Mouse (Mus musculus) intestine, embryonic 16.5 days (tissue): ENCODE data around the gene Hoxb6. TPM values are rescaled to one million over a fixed set of nuclear protein-coding genes. Genes with fewer than 3 reads are reported as not detected.
A peak's percentile ranks its signal among the peaks of the same experiment; 100 is the strongest.

ENCODE experiments used
- ATAC-seq: fragments of 200-750 bp; cut with Nextera tagmentation; 2 replicates; pipeline ENCODE4 v1.8.0; 2017; ENCODE audit warnings: moderate TSS enrichment, moderate library complexity
- H3K27ac ChIP-seq: fragments of 300-500 bp; sonication (generic); 2 replicates; pipeline ENCODE4 v1.5.1; 2014; ENCODE audit warnings: mild to moderate bottlenecking, low read length
- H3K27me3 ChIP-seq: fragments of 300-500 bp; sonication (generic); replicated peaks from 2 replicates; pipeline ENCODE4 v1.6.1; 2014; ENCODE audit warnings: low read length, control low read depth, mixed read lengths; ENCODE audit not compliant: control insufficient read depth, insufficient read depth
- H3K36me3 ChIP-seq: fragments of 300-500 bp; sonication (generic); 2 replicates; pipeline ENCODE4 v1.6.1; 2014; ENCODE audit warnings: low read length, control low read depth; ENCODE audit not compliant: control insufficient read depth, insufficient read depth
- H3K4me1 ChIP-seq: fragments of 300-500 bp; sonication (generic); 2 replicates; pipeline ENCODE4 v1.6.1; 2014; ENCODE audit warnings: low read length, control low read depth, mixed read lengths; ENCODE audit not compliant: control insufficient read depth, insufficient read depth
- H3K4me2 ChIP-seq: fragments of 300-500 bp; sonication (generic); 2 replicates; pipeline ENCODE4 v1.6.1; 2014; ENCODE audit warnings: low read depth, low read length, control low read depth
- H3K4me3 ChIP-seq: fragments of 300-500 bp; sonication (generic); 2 replicates; pipeline ENCODE4 v1.5.1; 2014; ENCODE audit warnings: mild to moderate bottlenecking, low read length
- H3K9ac ChIP-seq: fragments of 300-500 bp; sonication (generic); 2 replicates; pipeline ENCODE4 v1.6.1; 2014; ENCODE audit warnings: low read depth, low read length
- H3K9me3 ChIP-seq: fragments of 300-500 bp; sonication (generic); 2 replicates; pipeline ENCODE4 v1.6.1; 2016; ENCODE audit warnings: low read length, control low read depth; ENCODE audit not compliant: control insufficient read depth
- WGBS: fragments of 180-500 bp; shearing (Covaris S2); extraction: QIAGEN DNeasy Blood & Tissue Kit; methylation state at CpG from one replicate; pipeline ENCODE4 v1.1.7; 2014; 5-methylcytosine and 5-hydroxymethylcytosine counted together
- polyA plus RNA-seq: library from polyadenylated mRNA; unstranded; fragments of >200 nt; fragmentation: Nextera tagmentation; extraction: Ambion mirVana; gene quantifications from 2 replicates; pipeline ENCODE4 v1.2.1, GENCODE M21; 2015

Gene Hoxb6
- polyA plus RNA-seq, 1 experiment from 2014 or later = 11.1 TPM

DNA sequence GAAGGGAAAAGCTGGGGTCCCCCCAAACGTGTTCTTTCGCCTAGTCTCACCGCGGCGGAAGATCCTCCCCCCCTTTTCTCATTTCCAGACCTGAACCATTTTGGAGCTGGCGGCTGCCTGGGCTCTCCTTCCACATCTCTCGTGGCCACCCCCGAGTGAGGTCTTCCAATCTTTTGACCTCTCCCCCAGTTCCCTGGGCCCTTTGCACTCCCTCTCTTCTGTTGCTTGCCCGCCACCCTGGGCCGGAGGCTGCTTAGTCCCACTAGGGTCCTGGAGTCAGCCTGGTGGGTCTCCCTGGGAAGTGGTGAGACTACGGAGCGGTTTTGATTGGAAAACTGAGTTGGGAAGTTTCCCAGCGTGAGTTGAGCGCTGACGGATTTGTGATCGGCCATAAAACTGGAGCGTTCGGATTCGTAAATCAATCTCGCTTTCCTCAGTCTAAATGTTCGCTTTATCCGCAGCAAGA is 33.5 kb downstream of the Hoxb6 start:
- ATAC-seq = no peak
- 17% methylated on average over 22 of the region's 22 CpGs for WGBS
- H3K27ac ChIP-seq = peak overlapping the region; percentile 88

DNA sequence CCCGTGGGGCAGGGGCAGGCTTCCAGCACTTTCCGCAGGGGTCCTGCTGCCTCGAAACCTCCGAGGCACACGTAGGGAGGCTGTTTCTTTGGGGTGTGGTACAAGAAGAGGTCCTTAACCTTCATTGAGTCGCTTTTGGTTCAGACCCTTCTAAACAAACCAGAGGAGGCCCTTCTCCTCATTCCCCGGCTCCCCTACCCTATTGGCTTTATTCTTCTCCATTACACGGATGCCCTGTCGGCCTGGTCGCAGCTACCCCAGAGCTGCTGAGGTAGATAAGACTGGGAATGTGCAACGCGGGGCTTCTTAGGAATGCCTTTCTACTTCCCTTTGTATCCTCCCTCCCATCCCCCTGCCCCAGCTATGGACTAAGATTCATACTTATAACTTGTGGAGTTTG is 34.4 kb downstream of the Hoxb6 start:
- no peak for ATAC-seq
- WGBS = 20% methylated on average over 12 of the region's 12 CpGs
- H3K9me3 ChIP-seq = no peaks in the 10 kb centered on the region
- H3K4me1 ChIP-seq = peaks cover 23% of the 10 kb centered on the region
- no peaks in the 10 kb centered on the region for H3K36me3 ChIP-seq
- peak overlapping the region; percentile 60 for H3K4me2 ChIP-seq
- H3K27me3 ChIP-seq = no peaks in the 10 kb centered on the region; the same call in 1 of the 2 replicates
- peak overlapping the region; percentile 35 for H3K4me3 ChIP-seq
- peak overlapping the region; percentile 72 for H3K9ac ChIP-seq
- peak overlapping the region; percentile 88 for H3K27ac ChIP-seq

More for the DNA sequence above, 33.5 kb downstream of the Hoxb6 start:
- peaks cover 22% of the 10 kb centered on the region for H3K4me1 ChIP-seq
- no peaks in the 10 kb centered on the region; the same call in 1 of the 2 replicates for H3K27me3 ChIP-seq
- H3K4me3 ChIP-seq = peak overlapping the region; percentile 35
- H3K9ac ChIP-seq = peak overlapping the region; percentile 72
- H3K9me3 ChIP-seq = no peaks in the 10 kb centered on the region
- H3K36me3 ChIP-seq = no peaks in the 10 kb centered on the region
- peak overlapping the region; percentile 60 for H3K4me2 ChIP-seq

GRCm38 (mm10) chr11:96327122-96327521 is 34.8 kb downstream of the Hoxb6 start:
- Histone ChIP-seq H3K27me3 (no peaks in the 10 kb centered on the region; the same call in 1 of the 2 replicates), H3K27ac (peak overlapping the region; percentile 88), H3K4me2 (peak overlapping the region; percentile 60), H3K4me3 (peak overlapping the region; percentile 35), H3K4me1 (peaks cover 26% of the 10 kb centered on the region), H3K9me3 (no peaks in the 10 kb centered on the region), H3K36me3 (no peaks in the 10 kb centered on the region), H3K9ac (peak overlapping the region; percentile 72)
- no peak for ATAC-seq
- 24% methylated on average over 7 of the region's 7 CpGs for WGBS

DNA sequence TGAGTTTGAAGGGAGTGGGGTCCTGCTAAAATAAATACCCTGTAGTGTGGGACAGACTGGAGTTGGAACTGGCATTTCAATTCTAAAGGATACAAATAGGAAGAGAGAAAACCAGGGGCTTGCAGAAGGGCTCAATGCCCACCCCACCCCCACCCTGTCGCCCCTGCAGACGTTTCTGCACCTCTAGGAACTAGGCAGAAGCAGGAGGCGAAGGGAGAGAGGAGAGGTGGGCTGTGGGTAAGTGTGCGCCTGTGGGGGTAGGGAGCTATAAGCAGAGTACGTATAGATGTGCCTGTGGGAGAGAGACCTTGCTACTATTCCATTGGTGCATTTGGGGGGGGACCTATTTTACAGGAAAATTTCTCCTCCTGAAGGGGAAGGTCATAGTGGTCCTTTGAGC is 35.5 kb downstream of the Hoxb6 start:
- H3K4me1 ChIP-seq = peaks cover 27% of the 10 kb centered on the region
- H3K9ac ChIP-seq = peak overlapping the region; percentile 72
- no peaks in the 10 kb centered on the region; the same call in 1 of the 2 replicates for H3K27me3 ChIP-seq
- H3K36me3 ChIP-seq = no peaks in the 10 kb centered on the region
- H3K4me2 ChIP-seq = peak overlapping the region; percentile 60
- 22% methylated on average over 5 of the region's 5 CpGs for WGBS
- H3K9me3 ChIP-seq = no peaks in the 10 kb centered on the region
- peak overlapping the region; percentile 35 for H3K4me3 ChIP-seq
- H3K27ac ChIP-seq = peak overlapping the region; percentile 88
- no peak for ATAC-seq

DNA sequence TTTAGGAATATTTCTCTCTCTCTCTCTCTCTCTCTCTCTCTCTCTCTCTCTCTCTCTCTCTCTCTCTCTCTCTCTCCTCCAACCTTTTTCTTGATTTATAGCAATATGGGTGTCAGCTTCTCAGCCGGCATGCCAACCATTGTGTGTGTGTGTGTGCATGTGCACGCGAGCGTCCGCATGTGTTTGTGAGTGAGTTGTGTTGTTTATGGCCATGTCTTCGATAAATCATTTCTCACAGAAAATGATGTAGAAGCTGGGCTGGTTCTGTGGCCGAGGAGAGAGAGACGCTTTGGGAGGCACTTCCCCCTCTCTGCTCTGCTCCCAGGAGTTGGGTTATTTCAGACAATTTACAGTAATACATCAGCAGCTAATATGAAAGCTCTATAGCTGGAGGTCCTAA is 36.3 kb downstream of the Hoxb6 start:
- Histone ChIP-seq H3K27ac (peak overlapping the region; percentile 88), H3K9ac (no peak overlapping the region)
- WGBS = 30% methylated on average over 8 of the region's 8 CpGs

DNA sequence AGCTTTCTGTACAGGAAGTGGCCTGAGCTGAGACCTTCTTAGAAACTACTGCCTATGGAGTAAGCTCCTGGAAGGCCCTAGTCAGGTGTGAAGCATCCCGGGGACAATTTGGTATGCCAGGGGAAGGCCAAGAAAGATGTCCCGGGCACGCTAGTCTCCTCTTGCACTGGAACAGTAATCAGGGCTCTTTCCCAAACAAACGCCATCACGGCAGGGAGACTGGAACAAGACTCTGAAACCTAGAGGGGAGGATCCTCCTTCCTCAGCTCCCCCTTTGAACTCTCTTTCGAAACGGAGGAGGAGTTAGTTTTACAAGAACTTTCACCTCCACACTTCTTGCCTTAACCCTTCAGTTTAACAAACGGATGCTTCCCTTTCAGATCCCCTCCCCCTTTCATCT is 39.8 kb downstream of the Hoxb6 start:
- Histone ChIP-seq H3K9ac (peak overlapping the region; percentile 79), H3K36me3 (no peaks in the 10 kb centered on the region), H3K9me3 (no peaks in the 10 kb centered on the region), H3K4me2 (peak overlapping the region; percentile 65), H3K27ac (peak overlapping the region; percentile 92), H3K27me3 (peaks cover 3% of the 10 kb centered on the region; the same call in 1 of the 2 replicates), H3K4me1 (peaks cover 59% of the 10 kb centered on the region), H3K4me3 (peak overlapping the region; percentile 51)
- 8% methylated on average over 8 of the region's 8 CpGs for WGBS
- ATAC-seq = no peak

More for the DNA sequence above, 36.3 kb downstream of the Hoxb6 start:
- peak overlapping the region; percentile 60 for H3K4me2 ChIP-seq
- peak overlapping the region; percentile 21 for H3K4me3 ChIP-seq
- H3K36me3 ChIP-seq = no peaks in the 10 kb centered on the region
- peaks cover 34% of the 10 kb centered on the region for H3K4me1 ChIP-seq
- no peaks in the 10 kb centered on the region for H3K9me3 ChIP-seq
- peaks cover 3% of the 10 kb centered on the region; the same call in 1 of the 2 replicates for H3K27me3 ChIP-seq
- ATAC-seq = no peak

GRCm38 (mm10) chr11:96332618-96333032 is 40.3 kb downstream of the Hoxb6 start:
- Histone ChIP-seq H3K9me3 (no peaks in the 10 kb centered on the region), H3K27ac (peak overlapping the region; percentile 92), H3K27me3 (peaks cover 3% of the 10 kb centered on the region; the same call in 1 of the 2 replicates), H3K4me3 (peak overlapping the region; percentile 51), H3K4me1 (peaks cover 56% of the 10 kb centered on the region), H3K36me3 (no peaks in the 10 kb centered on the region), H3K4me2 (peak overlapping the region; percentile 65), H3K9ac (peak overlapping the region; percentile 79)
- WGBS = 11% methylated on average over 34 of the region's 35 CpGs
- ATAC-seq = no peak

DNA sequence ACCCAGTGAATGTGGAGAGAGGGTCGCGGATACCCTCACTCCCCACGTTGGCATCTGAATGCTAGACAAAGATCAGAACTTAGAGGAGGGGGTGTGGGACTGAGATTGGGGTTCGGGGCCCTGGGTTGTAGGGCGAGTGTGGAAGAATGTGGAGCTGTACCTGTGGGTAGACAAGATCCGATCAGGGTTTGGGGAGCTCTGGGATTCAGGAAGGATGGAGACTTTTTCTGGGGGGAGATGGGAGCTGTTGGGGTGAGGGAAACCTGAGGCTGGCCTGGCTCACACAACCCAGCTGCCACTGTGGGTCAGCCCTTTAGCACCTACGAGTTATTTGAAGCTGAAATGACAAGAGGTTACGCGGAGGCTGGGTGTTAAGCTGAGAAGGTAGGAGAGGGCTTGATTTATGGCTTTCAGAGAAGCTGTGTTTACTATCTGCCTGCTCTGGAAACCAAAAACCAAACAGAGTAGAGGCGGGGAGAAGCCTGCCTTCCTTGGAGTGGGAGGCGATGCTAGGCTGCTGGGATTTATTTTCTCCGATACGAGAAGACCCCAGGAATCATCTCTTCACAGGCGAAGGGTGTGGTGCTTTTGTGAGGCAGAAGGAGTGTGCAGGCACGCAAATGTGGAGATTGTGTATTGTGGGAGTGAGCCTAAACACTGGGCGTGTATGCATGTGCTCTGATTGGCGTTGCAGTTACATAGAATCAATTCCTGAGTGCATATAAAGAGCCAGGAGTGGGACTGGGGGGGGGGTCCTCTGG is 41.1 kb downstream of the Hoxb6 start:
- H3K4me1 ChIP-seq = peaks cover 57% of the 10 kb centered on the region
- peak overlapping the region; percentile 51 for H3K4me3 ChIP-seq
- 15% methylated on average over 17 of the region's 17 CpGs for WGBS
- peaks cover 3% of the 10 kb centered on the region; the same call in 1 of the 2 replicates for H3K27me3 ChIP-seq
- peak; percentile 31; the same call in 1 of the 2 replicates for ATAC-seq
- peak overlapping the region; percentile 92 for H3K27ac ChIP-seq
- H3K9ac ChIP-seq = peak overlapping the region; percentile 79
- H3K4me2 ChIP-seq = peak overlapping the region; percentile 65
- no peaks in the 10 kb centered on the region for H3K36me3 ChIP-seq
- no peaks in the 10 kb centered on the region for H3K9me3 ChIP-seq

GRCm38 (mm10) chr11:96334002-96334364 is 41.7 kb downstream of the Hoxb6 start:
- no peak for ATAC-seq
- Histone ChIP-seq H3K9me3 (no peaks in the 10 kb centered on the region), H3K4me2 (peak overlapping the region; percentile 65), H3K36me3 (no peaks in the 10 kb centered on the region), H3K27me3 (peaks cover 3% of the 10 kb centered on the region; the same call in 1 of the 2 replicates), H3K4me3 (peak overlapping the region; percentile 51), H3K9ac (peak overlapping the region; percentile 79), H3K27ac (peak overlapping the region; percentile 92), H3K4me1 (peaks cover 60% of the 10 kb centered on the region)
- 23% methylated on average over 2 of the region's 2 CpGs for WGBS
